Mouse (Mus musculus): Measurements from ENCODE around the gene Ypel5.

Gene Ypel5

GRCm38 (mm10) chr17:72836158-72837115, at the start of gene Ypel5:
Ypel5 (plus strand) TSS chr17:72836453.
- peak; percentile 90 for ATAC-seq (ENCODE audit: low TSS enrichment)

- ATAC-seq (ENCODE audit: low TSS enrichment), result peak; percentile 57
These were observed 48.3 kb upstream of the Ypel5 start for GRCm38 (mm10) chr17:72787886-72788436.

- no peak for ATAC-seq (ENCODE audit: low TSS enrichment)
These were observed 43.0 kb upstream of the Ypel5 start for GRCm38 (mm10) chr17:72793278-72793677.

- no peak for ATAC-seq (ENCODE audit: low TSS enrichment)
These were observed 41.6 kb upstream of the Ypel5 start for GRCm38 (mm10) chr17:72794660-72795059.

- ATAC-seq (ENCODE audit: low TSS enrichment), result no peak
These were observed 40.7 kb upstream of the Ypel5 start for GRCm38 (mm10) chr17:72795392-72796047.

GRCm38 (mm10) chr17:72796506-72796905, 39.7 kb upstream of the Ypel5 start:
- no peak for ATAC-seq (ENCODE audit: low TSS enrichment)

- ATAC-seq (ENCODE audit: low TSS enrichment), result peak; percentile 59
These were observed 38.4 kb upstream of the Ypel5 start for GRCm38 (mm10) chr17:72797867-72798266.

GRCm38 (mm10) chr17:72809942-72810654, 26.2 kb upstream of the Ypel5 start:
- ATAC-seq (ENCODE audit: low TSS enrichment), result no peak

- ATAC-seq (ENCODE audit: low TSS enrichment), result peak; percentile 62; the same call in 1 of the 2 replicates
These were observed 22.6 kb upstream of the Ypel5 start for GRCm38 (mm10) chr17:72813419-72814315.

- peak; percentile 84 for ATAC-seq (ENCODE audit: low TSS enrichment)
These were observed 18.7 kb upstream of the Ypel5 start for GRCm38 (mm10) chr17:72817574-72817973.

GRCm38 (mm10) chr17:72819714-72820113, 16.5 kb upstream of the Ypel5 start:
- ATAC-seq (ENCODE audit: low TSS enrichment), result peak; percentile 64

GRCm38 (mm10) chr17:72820425-72820824, 15.8 kb upstream of the Ypel5 start:
- ATAC-seq (ENCODE audit: low TSS enrichment), result no peak

- ATAC-seq (ENCODE audit: low TSS enrichment), result no peak
These were observed 14.3 kb upstream of the Ypel5 start for GRCm38 (mm10) chr17:72821923-72822322.

GRCm38 (mm10) chr17:72826916-72827534, 9.2 kb upstream of the Ypel5 start:
- no peak; the same call in 1 of the 2 replicates for ATAC-seq (ENCODE audit: low TSS enrichment)

- ATAC-seq (ENCODE audit: low TSS enrichment), result no peak
These were observed 8.1 kb upstream of the Ypel5 start for GRCm38 (mm10) chr17:72828027-72828678.

- no peak for ATAC-seq (ENCODE audit: low TSS enrichment)
These were observed 7.6 kb upstream of the Ypel5 start for GRCm38 (mm10) chr17:72828687-72829086.

- peak; percentile 71 for ATAC-seq (ENCODE audit: low TSS enrichment)
These were observed 973 bp downstream of the Ypel5 start for GRCm38 (mm10) chr17:72837140-72837712.

GRCm38 (mm10) chr17:72837824-72838474, 1.7 kb downstream of the Ypel5 start:
- ATAC-seq (ENCODE audit: low TSS enrichment), result no peak

- ATAC-seq (ENCODE audit: low TSS enrichment), result no peak
These were observed 2.7 kb downstream of the Ypel5 start for GRCm38 (mm10) chr17:72839000-72839399.

All from frontal cortex, adult (tissue).